Mouse (Mus musculus) layer of hippocampus, adult 2 months (tissue): ENCODE data around the gene Wdr5. TPM values are rescaled to one million over a fixed set of nuclear protein-coding genes. Genes with fewer than 3 reads are reported as not detected.
A peak's percentile ranks its signal among the peaks of the same experiment; 100 is the strongest.

ENCODE experiments used
- DNase-seq, 2 experiments: peaks; one replicate each; pipeline ENCODE4 v3.0.0; 2022; ENCODE audit warnings: low spot score in 2 of 2
- H3K27ac ChIP-seq: fragments of 200-600 bp; 2 replicates; pipeline ENCODE4 v1.8.1; 2022
- H3K4me3 ChIP-seq: fragments of 200-600 bp; 2 replicates; pipeline ENCODE4 v1.8.1; 2022; ENCODE audit warnings: mild to moderate bottlenecking
- CTCF ChIP-seq: fragments of 200-600 bp; conservative IDR thresholded peaks from 2 replicates; pipeline ENCODE4 v1.8.1; 2022; ENCODE audit warnings: antibody characterized with exemption, mild to moderate bottlenecking, moderate library complexity
- total RNA-seq, 2 experiments: library from RNA; stranded (reverse); gene quantifications; 2 replicates each; pipeline ENCODE4 v1.2.3; 2021

Gene Wdr5
- total RNA-seq, 2 experiments from 2014 or later: 24.8 to 28.9 TPM

GRCm38 (mm10) chr2:27547326-27547725 is 32.4 kb downstream of the Wdr5 start:
- no peak for DNase-seq
- no peak for TF ChIP-seq CTCF
- H3K4me3 ChIP-seq: no peak overlapping the region
- H3K27ac ChIP-seq: no peak overlapping the region

DNA sequence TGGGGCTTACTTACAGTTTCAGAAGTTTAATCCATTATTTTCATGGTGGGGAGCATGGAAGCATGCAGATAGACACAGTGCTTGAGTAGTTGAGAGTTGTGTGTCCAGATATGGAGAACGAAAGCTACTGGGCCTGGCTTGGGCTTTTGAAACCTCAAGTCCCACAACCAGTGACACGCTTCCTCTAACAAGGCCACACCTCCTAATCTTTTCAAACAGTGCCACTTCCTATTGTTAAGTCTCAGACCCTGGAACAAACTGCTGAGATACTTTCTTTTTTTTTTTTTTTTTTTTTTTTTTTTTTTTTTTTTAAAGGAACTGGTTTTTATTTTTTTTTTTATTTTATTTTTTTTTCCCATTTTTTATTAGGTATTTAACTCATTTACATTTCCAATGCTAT is 33.0 kb downstream of the Wdr5 start:
- no peak for TF ChIP-seq CTCF
- DNase-seq: no peak
- no peak overlapping the region for H3K27ac ChIP-seq
- H3K4me3 ChIP-seq: no peak overlapping the region

DNA sequence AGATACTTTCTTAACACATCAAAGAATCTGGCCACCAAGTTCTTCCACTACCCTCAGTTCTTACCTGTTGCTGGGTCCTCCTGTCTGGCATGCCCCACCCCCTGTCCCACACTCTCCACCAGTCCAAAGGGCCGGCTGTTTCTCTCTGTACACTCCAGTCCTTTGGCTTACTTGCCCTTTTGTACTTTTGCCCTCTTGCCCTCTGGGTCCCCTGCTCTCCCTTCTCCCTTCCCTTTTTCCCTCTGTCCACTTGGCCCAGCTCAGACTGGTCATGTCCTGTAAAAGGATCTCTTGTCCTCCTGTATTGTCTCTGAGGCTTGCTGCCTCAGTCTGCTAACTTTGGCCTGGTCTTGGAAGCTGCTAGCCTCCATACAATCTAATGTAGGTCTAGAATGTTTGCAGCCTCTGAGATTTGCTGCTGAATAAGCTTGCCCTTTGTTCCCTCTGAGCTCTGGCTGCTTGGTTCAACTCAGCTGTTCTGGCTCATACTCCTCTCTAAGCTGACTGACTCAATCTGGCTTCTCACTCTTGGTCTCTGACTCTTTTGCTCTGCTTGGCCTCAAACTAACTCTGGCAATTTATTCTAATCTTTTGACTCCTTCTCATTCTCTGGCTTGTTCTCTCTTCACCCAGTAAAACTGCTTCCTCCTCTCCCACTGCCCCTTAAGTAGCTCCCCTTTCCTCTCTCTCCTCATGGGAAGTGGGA is 33.9 kb downstream of the Wdr5 start:
- H3K27ac ChIP-seq: no peak overlapping the region
- DNase-seq: no peak
- no peak overlapping the region for H3K4me3 ChIP-seq
- TF ChIP-seq CTCF: no peak

DNA sequence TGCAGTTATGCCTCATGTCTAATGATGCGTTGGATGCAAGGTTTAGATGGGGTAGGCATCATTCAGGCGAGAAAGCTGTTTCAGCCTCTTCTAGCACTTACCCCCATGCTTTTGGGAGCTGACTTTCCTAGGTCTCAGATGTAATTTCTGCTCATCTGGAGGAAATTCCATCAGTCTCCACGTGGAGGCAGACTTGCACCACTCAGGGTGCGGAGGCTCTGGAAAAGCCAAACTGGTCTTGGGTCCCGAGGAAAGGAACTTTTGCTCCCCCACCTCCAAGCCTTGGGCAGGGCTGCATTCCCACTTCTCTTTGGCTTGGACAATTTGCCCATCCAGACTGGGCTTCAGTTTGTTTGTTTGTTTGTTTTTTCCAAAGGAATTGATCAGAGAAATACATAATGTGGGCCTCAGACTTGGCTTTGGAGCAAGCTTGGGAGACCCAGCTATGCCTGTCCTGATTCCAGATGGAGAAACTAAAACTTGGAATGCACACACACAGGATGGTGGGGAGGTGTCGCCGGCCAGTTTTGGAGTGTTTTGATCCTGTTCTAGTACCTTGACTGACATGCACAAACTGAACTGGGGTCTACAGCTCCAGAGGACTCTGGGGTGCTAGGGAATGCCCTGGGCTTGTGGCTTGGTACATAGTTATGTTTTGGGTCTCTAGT is 37.8 kb downstream of the Wdr5 start:
- peak; percentile 97 for TF ChIP-seq CTCF
- Histone ChIP-seq H3K27ac (no peak overlapping the region), H3K4me3 (no peak overlapping the region)
- peak; percentile 67 to 85 for DNase-seq

- Histone ChIP-seq H3K27ac (no peak overlapping the region), H3K4me3 (no peak overlapping the region)
- no peak for DNase-seq
- TF ChIP-seq CTCF: no peak
Observed at GRCm38 (mm10) chr2:27554308-27554707, 39.4 kb downstream of the Wdr5 start.

GRCm38 (mm10) chr2:27556921-27557320 is 42.0 kb downstream of the Wdr5 start:
- no peak for DNase-seq
- Histone ChIP-seq H3K4me3 (no peak overlapping the region), H3K27ac (no peak overlapping the region)
- TF ChIP-seq CTCF: no peak

GRCm38 (mm10) chr2:27560708-27561123 is 45.8 kb downstream of the Wdr5 start:
- Histone ChIP-seq H3K27ac (no peak overlapping the region), H3K4me3 (no peak overlapping the region)
- no peak for TF ChIP-seq CTCF
- no peak for DNase-seq

GRCm38 (mm10) chr2:27561159-27561558 is 46.2 kb downstream of the Wdr5 start:
- Histone ChIP-seq H3K27ac (no peak overlapping the region), H3K4me3 (no peak overlapping the region)
- TF ChIP-seq CTCF: no peak
- DNase-seq: no peak

- no peak for TF ChIP-seq CTCF
- Histone ChIP-seq H3K27ac (no peak overlapping the region), H3K4me3 (no peak overlapping the region)
- DNase-seq: no peak
Observed at GRCm38 (mm10) chr2:27561829-27562228, 46.9 kb downstream of the Wdr5 start.

DNA sequence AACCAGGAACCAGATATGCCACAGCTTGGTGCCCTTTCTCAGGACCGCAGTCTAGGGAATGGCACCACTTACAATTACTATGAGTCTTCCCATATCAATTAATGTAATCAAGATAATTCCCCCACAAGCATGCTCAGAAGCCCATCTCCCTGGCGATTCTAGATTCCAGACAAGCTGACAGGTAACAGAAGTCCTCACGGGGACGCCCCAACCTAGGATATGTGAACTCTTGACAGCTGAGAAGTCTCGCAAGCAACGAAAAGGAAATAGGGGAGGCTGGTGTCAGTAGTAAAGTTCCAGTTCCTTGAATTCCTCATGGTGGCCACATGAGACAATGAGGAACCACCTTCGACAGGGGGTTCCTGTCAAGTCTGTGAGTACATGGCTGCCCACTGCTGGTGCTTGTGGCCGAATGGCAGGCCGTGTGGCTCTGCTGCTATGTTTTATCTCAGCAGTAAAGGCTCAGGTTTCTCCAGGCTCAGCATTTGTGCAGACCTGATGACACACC is 48.7 kb downstream of the Wdr5 start:
- Histone ChIP-seq H3K27ac (no peak overlapping the region), H3K4me3 (no peak overlapping the region)
- peak; percentile 29 for TF ChIP-seq CTCF
- no peak for DNase-seq

GRCm38 (mm10) chr2:27564694-27565093 is 49.7 kb downstream of the Wdr5 start:
- DNase-seq: no peak
- H3K27ac ChIP-seq: no peak overlapping the region
- no peak overlapping the region for H3K4me3 ChIP-seq
- TF ChIP-seq CTCF: no peak

DNA sequence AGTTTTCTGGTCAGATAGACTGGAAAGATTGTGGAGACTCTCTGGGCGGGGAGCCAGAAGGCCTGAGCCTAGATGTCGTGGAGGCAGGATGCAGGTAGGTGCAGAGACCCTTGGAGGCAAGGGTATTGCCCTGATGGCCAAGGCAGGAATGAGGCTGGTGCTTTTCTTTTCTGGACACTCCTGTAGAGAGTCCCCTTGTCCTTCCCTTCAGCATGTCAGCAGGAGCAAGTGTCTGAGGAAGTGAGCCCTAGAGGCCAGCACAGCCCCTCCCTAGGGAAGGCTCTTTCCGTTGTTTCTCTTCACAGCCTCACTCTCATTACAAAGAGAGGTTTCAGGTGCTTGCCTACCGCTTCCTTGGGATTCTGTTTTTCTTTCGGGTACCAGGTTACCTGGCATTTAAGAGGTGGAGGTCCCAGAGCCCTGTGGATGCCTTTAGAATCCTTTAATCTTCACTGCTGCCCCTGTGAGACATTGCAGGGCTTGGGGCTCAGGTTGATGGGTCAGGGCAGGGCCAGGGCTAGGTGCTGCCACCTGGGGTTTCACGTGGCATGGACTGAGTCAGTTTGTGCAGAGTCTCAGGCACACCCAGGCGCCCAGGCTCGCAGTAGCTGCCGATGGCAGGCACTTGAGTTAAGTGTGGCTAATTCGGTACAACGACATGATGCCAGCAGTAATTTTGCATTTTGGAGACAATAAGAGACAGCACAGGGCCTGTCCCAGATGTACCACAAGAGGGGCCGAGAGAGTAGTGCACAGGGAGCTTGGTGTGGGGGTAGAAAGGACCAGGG is 50.6 kb downstream of the Wdr5 start:
- TF ChIP-seq CTCF: no peak
- no peak overlapping the region for H3K4me3 ChIP-seq
- DNase-seq: no peak
- no peak overlapping the region for H3K27ac ChIP-seq

- no peak for TF ChIP-seq CTCF
- no peak overlapping the region for H3K27ac ChIP-seq
- DNase-seq: no peak
- no peak overlapping the region for H3K4me3 ChIP-seq
Observed at GRCm38 (mm10) chr2:27570856-27571255, 55.9 kb downstream of the Wdr5 start.
